Mouse (Mus musculus): ENCODE data around the gene Ncl.

The Ncl gene

DNA sequence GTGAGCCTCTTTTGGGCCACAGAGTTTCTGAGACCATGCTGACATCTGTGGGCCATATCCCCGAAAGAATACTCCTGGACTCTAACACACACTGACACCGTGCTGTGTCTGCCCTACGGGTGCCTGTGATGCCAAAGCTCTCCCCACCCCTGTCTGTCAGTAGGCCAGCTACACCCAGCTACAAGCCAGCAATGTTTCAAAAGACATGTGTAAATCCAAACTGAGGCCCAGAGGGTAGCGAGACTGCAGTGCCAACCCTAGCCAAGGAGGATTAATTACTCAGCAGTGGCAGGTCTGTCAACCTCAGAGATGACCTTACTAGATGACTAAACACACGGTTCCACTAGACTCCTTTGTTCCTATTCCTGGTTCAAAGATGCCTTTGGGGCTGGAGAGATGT is 17.2 kb upstream of the Ncl start:
- Histone ChIP-seq H3K4me1 (replicated peaks; ENCODE audit: low read depth, low read length) (peaks cover 17% of the 10 kb centered on the region), H3K27me3 (ENCODE audit: insufficient read depth, low read length) (peaks cover 13% of the 10 kb centered on the region; the same call in 1 of the 2 replicates), H3K9me3 (ENCODE audit: low read length) (no peaks in the 10 kb centered on the region), H3K36me3 (ENCODE audit: insufficient read depth, low read length) (no peaks in the 10 kb centered on the region), H3K4me3 (replicated peaks; ENCODE audit: low read length) (no peak overlapping the region)
- TF ChIP-seq NANOG (IDR thresholded peaks at IDR 0.05; ENCODE audit: borderline replicate concordance, low read length) (no peak), CTCF (conservative IDR thresholded peaks at IDR 0.05; ENCODE audit: low read length) (no peak), POU5F1 (IDR thresholded peaks at IDR 0.05; ENCODE audit: borderline replicate concordance, low read length) (no peak)

- TF ChIP-seq CTCF (conservative IDR thresholded peaks at IDR 0.05; ENCODE audit: low read length) (peak; percentile 99), NANOG (IDR thresholded peaks at IDR 0.05; ENCODE audit: borderline replicate concordance, low read length) (no peak), POU5F1 (IDR thresholded peaks at IDR 0.05; ENCODE audit: borderline replicate concordance, low read length) (no peak)
- H3K4me1 ChIP-seq (replicated peaks; ENCODE audit: low read depth, low read length): 0 out of 2 replicates have a peak, but pooled peaks cover 5% of the 10 kb centered on the region
- no peak overlapping the region for H3K4me3 ChIP-seq (replicated peaks; ENCODE audit: low read length)
- H3K27me3 ChIP-seq (ENCODE audit: insufficient read depth, low read length): peaks cover 7% of the 10 kb centered on the region; the same call in 1 of the 2 replicates
- no peaks in the 10 kb centered on the region for H3K36me3 ChIP-seq (ENCODE audit: insufficient read depth, low read length)
- no peaks in the 10 kb centered on the region for H3K9me3 ChIP-seq (ENCODE audit: low read length)
These were observed 12.8 kb upstream of the Ncl start for GRCm38 (mm10) chr1:86371997-86372396.

DNA sequence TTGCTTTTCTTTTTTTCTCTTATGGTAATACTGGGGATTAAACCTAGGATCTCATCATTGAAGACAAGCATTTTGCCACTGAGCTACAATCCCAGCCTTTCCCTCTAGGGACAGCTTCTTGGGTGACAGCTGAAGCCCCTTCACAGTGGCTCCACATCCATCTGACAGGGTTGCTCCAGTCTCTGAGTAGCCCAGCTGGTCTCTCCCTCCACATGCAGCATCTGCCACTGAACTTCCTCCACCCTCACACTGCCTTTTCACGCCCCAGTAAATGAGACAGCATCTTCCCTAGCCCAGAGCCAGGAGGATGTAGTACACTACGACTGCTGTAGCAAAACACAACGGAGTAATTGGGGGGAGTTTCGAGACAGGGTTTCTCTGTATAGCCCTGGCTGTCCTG is 8.9 kb upstream of the Ncl start:
- Histone ChIP-seq H3K36me3 (ENCODE audit: insufficient read depth, low read length) (0 out of 2 replicates have a peak, but pooled peaks cover 4% of the 10 kb centered on the region), H3K27me3 (ENCODE audit: insufficient read depth, low read length) (peaks cover 4% of the 10 kb centered on the region; the same call in 1 of the 2 replicates), H3K4me3 (replicated peaks; ENCODE audit: low read length) (no peak overlapping the region), H3K4me1 (replicated peaks; ENCODE audit: low read depth, low read length) (peaks cover 10% of the 10 kb centered on the region), H3K9me3 (ENCODE audit: low read length) (no peaks in the 10 kb centered on the region)
- no peak for TF ChIP-seq CTCF (conservative IDR thresholded peaks at IDR 0.05; ENCODE audit: low read length)
- TF ChIP-seq POU5F1 (IDR thresholded peaks at IDR 0.05; ENCODE audit: borderline replicate concordance, low read length): no peak
- TF ChIP-seq NANOG (IDR thresholded peaks at IDR 0.05; ENCODE audit: borderline replicate concordance, low read length): no peak

- no peak overlapping the region for H3K4me3 ChIP-seq (replicated peaks; ENCODE audit: low read length)
- peaks cover 24% of the 10 kb centered on the region for H3K36me3 ChIP-seq (ENCODE audit: insufficient read depth, low read length)
- TF ChIP-seq POU5F1 (IDR thresholded peaks at IDR 0.05; ENCODE audit: borderline replicate concordance, low read length) (no peak), NANOG (IDR thresholded peaks at IDR 0.05; ENCODE audit: borderline replicate concordance, low read length) (no peak), CTCF (conservative IDR thresholded peaks at IDR 0.05; ENCODE audit: low read length) (no peak)
- no peaks in the 10 kb centered on the region for H3K9me3 ChIP-seq (ENCODE audit: low read length)
- no peaks in the 10 kb centered on the region for H3K27me3 ChIP-seq (ENCODE audit: insufficient read depth, low read length)
- peaks cover 26% of the 10 kb centered on the region for H3K4me1 ChIP-seq (replicated peaks; ENCODE audit: low read depth, low read length)
These were observed 4.5 kb upstream of the Ncl start for GRCm38 (mm10) chr1:86363671-86364070.

DNA sequence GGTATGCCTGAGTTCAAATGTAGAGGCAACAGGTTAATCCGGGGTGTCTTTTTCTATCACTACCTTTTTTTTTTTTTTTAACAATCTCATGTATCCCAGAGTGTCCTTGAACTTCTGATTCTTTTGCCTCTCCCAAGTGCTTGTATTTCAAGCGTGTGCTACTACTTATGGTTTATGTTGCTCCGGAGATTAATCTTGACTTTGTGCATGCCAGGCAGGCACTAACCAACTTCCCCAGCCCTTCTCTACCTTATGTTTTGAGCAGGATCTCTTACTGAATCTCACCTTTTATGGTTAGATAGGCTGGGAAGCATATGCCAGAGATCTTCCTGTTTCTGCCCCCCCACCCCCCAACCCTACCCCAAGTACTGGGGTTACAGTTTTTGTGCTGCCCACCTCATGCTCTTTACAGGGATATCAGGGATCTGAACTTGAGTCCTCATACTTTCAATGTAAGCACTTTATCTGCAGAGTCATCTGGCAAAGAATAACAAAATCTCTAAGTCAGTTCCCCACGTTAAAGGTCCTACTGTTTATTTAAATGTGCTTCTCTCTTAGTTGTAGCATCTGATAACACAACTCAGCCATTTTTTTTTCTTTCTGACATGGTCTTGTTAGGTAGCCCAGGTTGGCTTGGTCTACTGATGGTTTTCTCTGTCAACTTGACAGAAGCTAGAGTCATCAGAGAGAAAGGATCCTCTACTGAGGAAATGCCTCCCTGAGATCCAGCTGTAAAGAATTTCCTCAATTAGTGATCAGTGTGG is 2.8 kb upstream of the Ncl start:
- TF ChIP-seq CTCF (conservative IDR thresholded peaks at IDR 0.05; ENCODE audit: low read length) (no peak), POU5F1 (IDR thresholded peaks at IDR 0.05; ENCODE audit: borderline replicate concordance, low read length) (no peak), NANOG (IDR thresholded peaks at IDR 0.05; ENCODE audit: borderline replicate concordance, low read length) (no peak)
- Histone ChIP-seq H3K27me3 (ENCODE audit: insufficient read depth, low read length) (no peaks in the 10 kb centered on the region), H3K36me3 (ENCODE audit: insufficient read depth, low read length) (peaks cover 38% of the 10 kb centered on the region)

DNA sequence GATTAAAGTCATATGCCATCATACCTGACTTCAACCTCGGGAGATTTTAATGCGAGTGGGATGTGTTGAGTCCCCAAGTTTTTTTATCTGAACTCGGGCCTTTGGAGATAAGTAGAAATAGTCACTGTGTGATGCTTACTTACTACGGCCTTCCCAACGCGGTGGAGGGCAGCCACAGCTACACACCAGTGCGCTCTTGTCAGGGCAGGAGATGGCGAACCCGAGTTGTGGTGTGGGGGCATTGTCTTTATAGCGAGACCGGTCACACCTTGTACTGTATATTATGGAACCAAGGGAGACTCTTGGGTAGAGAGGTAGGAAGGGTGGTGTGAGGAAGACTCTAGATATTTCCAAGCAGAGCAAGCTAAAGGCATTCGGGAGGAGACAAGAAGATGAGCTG is 1.2 kb upstream of the Ncl start:
- H3K4me3 ChIP-seq (replicated peaks; ENCODE audit: low read length): peak overlapping the region; percentile 98
- TF ChIP-seq NANOG (IDR thresholded peaks at IDR 0.05; ENCODE audit: borderline replicate concordance, low read length) (no peak), POU5F1 (IDR thresholded peaks at IDR 0.05; ENCODE audit: borderline replicate concordance, low read length) (no peak), CTCF (conservative IDR thresholded peaks at IDR 0.05; ENCODE audit: low read length) (no peak)
- peaks cover 48% of the 10 kb centered on the region for H3K4me1 ChIP-seq (replicated peaks; ENCODE audit: low read depth, low read length)
- no peaks in the 10 kb centered on the region for H3K9me3 ChIP-seq (ENCODE audit: low read length)
- no peaks in the 10 kb centered on the region for H3K27me3 ChIP-seq (ENCODE audit: insufficient read depth, low read length)
- H3K36me3 ChIP-seq (ENCODE audit: insufficient read depth, low read length): peaks cover 54% of the 10 kb centered on the region

More for the DNA sequence above, 2.8 kb upstream of the Ncl start:
- no peak overlapping the region for H3K4me3 ChIP-seq (replicated peaks; ENCODE audit: low read length)
- H3K4me1 ChIP-seq (replicated peaks; ENCODE audit: low read depth, low read length): peaks cover 32% of the 10 kb centered on the region
- no peaks in the 10 kb centered on the region for H3K9me3 ChIP-seq (ENCODE audit: low read length)

DNA sequence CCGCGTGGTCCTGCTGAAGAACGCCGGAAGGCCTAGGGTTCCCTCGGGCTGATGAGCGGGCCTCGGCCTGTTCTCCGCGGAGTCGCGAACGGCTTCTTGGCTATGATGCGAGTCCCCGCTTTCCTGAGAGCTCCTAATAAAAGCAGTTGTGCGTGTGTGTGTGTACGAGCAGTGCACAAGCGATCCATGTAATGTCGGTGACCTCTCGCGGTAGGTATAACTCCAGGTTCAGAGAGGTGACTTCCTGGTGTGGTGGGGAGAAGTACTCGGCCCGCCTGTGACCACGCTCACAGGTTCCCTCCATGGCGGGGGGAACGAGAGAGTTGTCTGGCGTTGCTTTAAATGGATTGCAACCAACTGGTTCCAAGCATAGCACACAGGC is 589 bp upstream of the Ncl start:
- H3K36me3 ChIP-seq (ENCODE audit: insufficient read depth, low read length): peaks cover 61% of the 10 kb centered on the region
- H3K4me3 ChIP-seq (replicated peaks; ENCODE audit: low read length): peak overlapping the region; percentile 98
- H3K27me3 ChIP-seq (ENCODE audit: insufficient read depth, low read length): no peaks in the 10 kb centered on the region
- no peak for TF ChIP-seq POU5F1 (IDR thresholded peaks at IDR 0.05; ENCODE audit: borderline replicate concordance, low read length)
- no peak for TF ChIP-seq CTCF (conservative IDR thresholded peaks at IDR 0.05; ENCODE audit: low read length)
- no peak for TF ChIP-seq NANOG (IDR thresholded peaks at IDR 0.05; ENCODE audit: borderline replicate concordance, low read length)
- peaks cover 54% of the 10 kb centered on the region for H3K4me1 ChIP-seq (replicated peaks; ENCODE audit: low read depth, low read length)
- no peaks in the 10 kb centered on the region for H3K9me3 ChIP-seq (ENCODE audit: low read length)

DNA sequence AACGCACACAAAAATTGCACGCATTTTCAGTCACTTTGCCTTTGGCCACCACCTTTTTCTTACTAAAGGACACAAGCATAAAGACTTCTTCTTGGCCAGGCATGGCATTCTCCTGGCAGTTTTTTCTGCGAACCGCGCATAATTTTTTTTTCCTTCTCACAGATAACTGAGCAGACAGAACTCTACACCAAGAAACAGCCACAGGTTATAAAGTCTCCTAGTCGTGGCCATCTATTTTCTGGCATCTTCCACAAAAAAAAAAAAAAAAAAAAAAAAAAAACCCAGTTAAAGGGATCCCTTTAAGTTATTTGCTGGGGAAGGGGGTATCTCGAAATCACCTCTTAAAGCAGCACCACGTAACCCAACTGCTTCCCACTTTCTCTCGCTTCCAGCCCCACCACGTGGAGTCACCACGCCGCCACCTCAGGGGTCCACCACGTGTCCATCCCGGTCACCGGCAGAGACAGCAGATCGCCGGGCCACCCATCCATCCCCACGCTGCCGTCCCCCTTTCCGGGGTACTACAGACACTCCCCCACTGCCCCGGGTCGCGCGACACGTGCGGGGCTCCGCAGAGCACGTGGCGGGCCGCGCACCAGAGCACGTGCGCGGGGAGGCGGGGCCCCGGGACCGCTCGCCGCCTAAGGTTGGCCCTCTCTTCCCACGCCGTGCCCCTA is 833 bp downstream of the Ncl start:
- Histone ChIP-seq H3K36me3 (ENCODE audit: insufficient read depth, low read length) (peaks cover 74% of the 10 kb centered on the region), H3K9me3 (ENCODE audit: low read length) (no peaks in the 10 kb centered on the region), H3K27me3 (ENCODE audit: insufficient read depth, low read length) (no peaks in the 10 kb centered on the region), H3K4me3 (replicated peaks; ENCODE audit: low read length) (peak overlapping the region; percentile 98), H3K4me1 (replicated peaks; ENCODE audit: low read depth, low read length) (peaks cover 66% of the 10 kb centered on the region)
- TF ChIP-seq POU5F1 (IDR thresholded peaks at IDR 0.05; ENCODE audit: borderline replicate concordance, low read length): no peak
